Comparison of ENCODE assay signal across 26 mouse cellular contexts in genomic region chr2:120697767-120698166, GRCm38 (mm10).
DNase-seq lines count a peak whose midpoint lies in the region; ATAC-seq lines count a peak whose summit lies in the region.
"Had no signal": no experiment of that assay in that cellular context is flagged by ENCODE, and none has a peak within 500 bp of the region (broad histone marks: within the 10 kb centered on the region; RNA-seq: fewer than 3 reads in every experiment).

No protein-coding gene starts in this region.

- H3K4me1 ChIP-seq in megakaryocyte, embryonic 14.5 days: peaks cover 45% of the 10 kb centered on the region
- peaks cover 28% of the 10 kb centered on the region for H3K4me1 ChIP-seq in liver, embryonic 15.5 days (replicated peaks)
- H3K4me1 ChIP-seq: embryonic facial prominence, embryonic 13.5 days; forebrain, embryonic 15.5 days; hindbrain, embryonic 12.5 days; limb, embryonic 13.5 days; midbrain, embryonic 12.5 days; neural tube, embryonic 12.5 days had no signal

- peaks cover 33% of the 10 kb centered on the region for H3K27me3 ChIP-seq in megakaryocyte, embryonic 14.5 days (replicated peaks)
- no peaks in the 10 kb centered on the region for H3K27me3 ChIP-seq in liver, embryonic 15.5 days
- H3K27me3 ChIP-seq: embryonic facial prominence, embryonic 13.5 days; forebrain, embryonic 15.5 days; heart, embryonic 13.5 days; hindbrain, embryonic 12.5 days; limb, embryonic 13.5 days; midbrain, embryonic 12.5 days; neural tube, embryonic 12.5 days had no signal

- ATAC-seq in megakaryocyte, adult 5-6 weeks (ENCODE audit: poor library complexity, severe bottlenecking): no peak
- peak; percentile 81 for ATAC-seq in erythroid progenitor cell, adult 5-6 weeks (replicated peaks; ENCODE audit: low FRiP score, poor library complexity, severe bottlenecking)
- peak; percentile 86 for ATAC-seq in liver, embryonic 15.5 days (ENCODE audit: insufficient read depth)
- no peak for ATAC-seq in monocyte, adult 5-6 weeks (replicated peaks; ENCODE audit: insufficient number of reproducible peaks, low FRiP score, low TSS enrichment, poor library complexity, severe bottlenecking)
- ATAC-seq: forebrain, embryonic 15.5 days had no signal

- H3K9me3 ChIP-seq in megakaryocyte, embryonic 14.5 days: no peaks in the 10 kb centered on the region
- H3K9me3 ChIP-seq in liver, embryonic 15.5 days (replicated peaks): no peaks in the 10 kb centered on the region
- H3K9me3 ChIP-seq: embryonic facial prominence, embryonic 13.5 days; forebrain, embryonic 15.5 days; heart, embryonic 13.5 days; hindbrain, embryonic 12.5 days; limb, embryonic 13.5 days; midbrain, embryonic 12.5 days; neural tube, embryonic 12.5 days had no signal

- peak overlapping the region; percentile 43 for H3K4me2 ChIP-seq in liver, embryonic 15.5 days
- H3K4me2 ChIP-seq: embryonic facial prominence, embryonic 13.5 days; forebrain, embryonic 15.5 days; heart, embryonic 13.5 days; hindbrain, embryonic 12.5 days; limb, embryonic 13.5 days; lung, embryonic 14.5 days; midbrain, embryonic 12.5 days; neural tube, embryonic 12.5 days had no signal

- 26% methylated on average over 5 of the region's 5 CpGs for WGBS in liver, embryonic 15.5 days (ENCODE audit: insufficient replicate concordance)

- peak overlapping the region; percentile 56 for H3K27ac ChIP-seq in liver, embryonic 15.5 days (replicated peaks)
- H3K27ac ChIP-seq: embryonic facial prominence, embryonic 13.5 days; forebrain, embryonic 15.5 days; heart, embryonic 13.5 days; hindbrain, embryonic 12.5 days; limb, embryonic 13.5 days; midbrain, embryonic 12.5 days; neural tube, embryonic 12.5 days had no signal

- H3K9ac ChIP-seq in liver, embryonic 15.5 days: no peak overlapping the region
- H3K9ac ChIP-seq: embryonic facial prominence, embryonic 13.5 days; forebrain, embryonic 15.5 days; heart, embryonic 13.5 days; hindbrain, embryonic 12.5 days; limb, embryonic 13.5 days; lung, embryonic 14.5 days; midbrain, embryonic 12.5 days; neural tube, embryonic 12.5 days had no signal

- no peaks in the 10 kb centered on the region for H3K36me3 ChIP-seq in megakaryocyte, embryonic 14.5 days (replicated peaks; ENCODE audit: low read length)
- H3K36me3 ChIP-seq in liver, embryonic 15.5 days (replicated peaks): no peaks in the 10 kb centered on the region

- H3K4me3 ChIP-seq in megakaryocyte, embryonic 14.5 days (replicated peaks): peak overlapping the region; percentile 34
- no peak overlapping the region for H3K4me3 ChIP-seq in liver, embryonic 15.5 days (replicated peaks)
- H3K4me3 ChIP-seq: embryonic facial prominence, embryonic 13.5 days; forebrain, embryonic 15.5 days; heart, embryonic 13.5 days; hindbrain, embryonic 12.5 days; limb, embryonic 13.5 days; midbrain, embryonic 12.5 days; neural tube, embryonic 12.5 days had no signal

- no peak for DNase-seq in kidney, adult 18-20 months
- no peak for DNase-seq in gastrocnemius, postnatal 25 days
- DNase-seq: adrenal gland, postnatal 25 days; cerebellum, adult 2 months; cerebellum, postnatal 25 days; embryo, embryonic 11 days; gastrocnemius, postnatal 14 days; heart, adult 18-20 months; heart, postnatal 14 days; kidney, adult 11 months; kidney, postnatal 4 days; lung, embryonic 14.5 days; lung, postnatal 36 days; thymus, postnatal 25 days had no signal

Comparison
In these comparisons a context has a peak if more than half of its experiments do, and no peak if none do; other contexts are left out.
1. ATAC-seq: peak in erythroid progenitor cell, adult 5-6 weeks (single experiment) and liver, embryonic 15.5 days (single experiment); none in megakaryocyte, adult 5-6 weeks (single experiment) and monocyte, adult 5-6 weeks (single experiment).